Mouse (Mus musculus): ENCODE measurements around the gene E130309D02Rik.

DNA sequence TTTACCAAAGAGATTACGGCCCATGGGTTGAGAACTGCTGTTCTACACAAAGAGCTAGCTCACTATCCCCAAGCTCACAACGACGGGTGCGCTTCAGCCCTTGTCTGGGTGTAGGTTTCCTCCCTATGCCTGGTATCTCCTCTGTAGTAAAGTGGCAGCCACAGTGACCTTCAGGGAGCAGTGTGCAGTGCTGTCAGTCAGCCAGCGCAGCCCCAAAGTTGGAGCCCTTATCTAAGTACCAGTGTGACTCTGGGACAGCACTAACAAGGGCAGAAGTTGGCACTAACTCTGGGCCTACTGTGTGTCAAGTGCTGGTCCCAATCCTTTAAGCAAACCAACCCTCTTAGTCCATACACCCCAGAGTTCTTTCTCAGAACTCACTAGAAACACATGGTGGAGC lies 6.3 kb downstream of the E130309D02Rik start:
- TF ChIP-seq CTCF (conservative IDR thresholded peaks at IDR 0.05; ENCODE audit: insufficient read depth, insufficient read length, low read depth, low read length), result no peak
- TF ChIP-seq POLR2A (IDR thresholded peaks at IDR 0.05; ENCODE audit: low read depth, low read length), result no peak

Data from kidney, adult 2 months (tissue).